Mouse (Mus musculus) adrenal gland, adult 8-10 months (tissue): ENCODE data around the gene Pdcd4. TPM values are rescaled to one million over a fixed set of nuclear protein-coding genes. Genes with fewer than 3 reads are reported as not detected.

Source experiments
- DNase-seq: peaks from one replicate; pipeline ENCODE4 v3.0.0; 2022
- total RNA-seq, 4 experiments: library from RNA; stranded (reverse); gene quantifications; 2 replicates each; pipeline ENCODE4 v1.2.4; 2022

Gene Pdcd4
- total RNA-seq, 4 experiments from 2014 or later, result 97.1 to 122 (median 103) TPM

GRCm38 (mm10) chr19:53871502-53871901, 20.5 kb upstream of the Pdcd4 start:
- no peak for DNase-seq

- no peak for DNase-seq
Observed at GRCm38 (mm10) chr19:53872994-53873713, 18.9 kb upstream of the Pdcd4 start.

GRCm38 (mm10) chr19:53875246-53875645, 16.8 kb upstream of the Pdcd4 start:
- no peak for DNase-seq

- no peak for DNase-seq
Observed at GRCm38 (mm10) chr19:53877779-53878178, 14.3 kb upstream of the Pdcd4 start.

GRCm38 (mm10) chr19:53880460-53880859, 11.6 kb upstream of the Pdcd4 start:
- DNase-seq, result no peak

- DNase-seq, result no peak
Observed at GRCm38 (mm10) chr19:53881786-53882185, 10.2 kb upstream of the Pdcd4 start.

GRCm38 (mm10) chr19:53885450-53885849, 6.6 kb upstream of the Pdcd4 start:
- no peak for DNase-seq

GRCm38 (mm10) chr19:53886576-53887370, 5.3 kb upstream of the Pdcd4 start:
- no peak for DNase-seq

GRCm38 (mm10) chr19:53887822-53888221, 4.2 kb upstream of the Pdcd4 start:
- no peak for DNase-seq

GRCm38 (mm10) chr19:53888331-53888730, 3.7 kb upstream of the Pdcd4 start:
- no peak for DNase-seq

- no peak for DNase-seq
Observed at GRCm38 (mm10) chr19:53889555-53889954, 2.5 kb upstream of the Pdcd4 start.

GRCm38 (mm10) chr19:53890274-53890673, 1.8 kb upstream of the Pdcd4 start:
- DNase-seq, result no peak

GRCm38 (mm10) chr19:53890781-53891251, 1.2 kb upstream of the Pdcd4 start:
- no peak for DNase-seq

GRCm38 (mm10) chr19:53891569-53891968, 462 bp upstream of the Pdcd4 start:
- DNase-seq, result no peak

GRCm38 (mm10) chr19:53892838-53893359, 868 bp downstream of the Pdcd4 start:
- DNase-seq, result no peak

- DNase-seq, result no peak
Observed at GRCm38 (mm10) chr19:53893711-53894171, 1.7 kb downstream of the Pdcd4 start.

GRCm38 (mm10) chr19:53894538-53895121, 2.6 kb downstream of the Pdcd4 start:
- no peak for DNase-seq

GRCm38 (mm10) chr19:53898046-53898445, 6.0 kb downstream of the Pdcd4 start:
- DNase-seq, result no peak

- no peak for DNase-seq
Observed at GRCm38 (mm10) chr19:53898498-53898897, 6.5 kb downstream of the Pdcd4 start.

- DNase-seq, result no peak
Observed at GRCm38 (mm10) chr19:53898970-53899900, 7.2 kb downstream of the Pdcd4 start.

- no peak for DNase-seq
Observed at GRCm38 (mm10) chr19:53899941-53900610, 8.0 kb downstream of the Pdcd4 start.
